Mouse (Mus musculus): ENCODE results near the gene Jhy.

DNA sequence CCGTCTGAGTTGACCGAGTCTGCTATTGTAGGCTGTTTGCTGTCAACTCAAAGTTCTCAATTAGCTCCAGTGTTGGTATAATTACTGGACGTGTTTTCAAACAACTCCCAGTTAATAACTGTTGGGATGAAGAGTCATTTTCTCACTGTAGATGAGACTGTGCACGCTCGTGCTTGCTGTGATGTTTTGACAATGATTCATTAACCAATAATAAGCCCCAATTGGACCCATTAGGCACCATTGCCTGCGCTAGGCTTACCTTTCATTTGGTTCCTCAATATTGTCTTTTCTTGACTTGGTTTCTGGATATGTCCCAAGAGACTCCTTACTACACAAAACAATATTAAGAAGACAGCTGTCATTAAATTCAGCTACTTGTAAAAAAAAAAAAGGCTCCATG, 71.5 kb downstream of the Jhy start:
- no peak for TF ChIP-seq CTCF (IDR thresholded peaks at IDR 0.05)
- TF ChIP-seq EP300 (IDR thresholded peaks at IDR 0.05), result no peak

Measured in lung, postnatal 0 days (tissue).